Mouse (Mus musculus): Measurements from ENCODE around the gene Vwa1.

DNA sequence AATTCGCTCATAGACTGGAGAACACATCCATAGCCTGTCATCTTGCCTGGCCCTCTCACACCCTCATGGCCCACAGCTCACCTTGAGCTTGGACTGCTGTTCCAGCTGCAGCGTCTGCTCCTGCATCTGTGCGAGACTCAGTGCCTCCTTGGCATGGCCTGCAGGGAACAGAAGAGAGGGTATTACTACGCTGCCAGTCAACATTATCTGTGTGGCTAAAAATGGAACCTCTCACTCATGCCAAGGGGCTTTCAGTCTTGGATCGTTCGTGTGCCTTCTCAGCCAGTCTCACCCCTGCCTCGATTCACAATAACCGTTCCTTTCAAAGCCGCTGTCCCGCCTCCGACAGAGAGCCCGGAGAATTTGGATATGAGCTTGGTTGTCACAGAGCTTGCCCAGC lies 17.5 kb downstream of the Vwa1 start:
- no peak for TF ChIP-seq CTCF (IDR thresholded peaks at IDR 0.05; ENCODE audit: low read depth)
- no peak for TF ChIP-seq EP300 (IDR thresholded peaks at IDR 0.05; ENCODE audit: low read depth)

All from liver, postnatal 0 days (tissue).